Mouse (Mus musculus) ES-Bruce4 (cell line): Measurements from ENCODE around the gene Rprd1b.

Experiments
- CTCF ChIP-seq: IDR thresholded peaks from one replicate; pipeline ENCODE4 v1.8.1; 2011; ENCODE audit warnings: low read depth, low read length
- EP300 ChIP-seq: IDR thresholded peaks from 2 replicates; pipeline ENCODE4 v1.6.1; 2011; ENCODE audit warnings: low read depth, low read length; ENCODE audit not compliant: insufficient read depth
- POLR2A ChIP-seq: IDR thresholded peaks from one replicate; pipeline ENCODE4 v1.8.1; 2011; ENCODE audit warnings: low read length; ENCODE audit not compliant: insufficient read depth

GRCm38 (mm10) chr2:158098730-158099129, 70.4 kb downstream of the Rprd1b start:
- no peak for TF ChIP-seq POLR2A
- no peak for TF ChIP-seq CTCF
- TF ChIP-seq EP300: no peak
